Mouse (Mus musculus): ENCODE data around the gene Mrps27. TPM values are rescaled to one million over a fixed set of nuclear protein-coding genes. Genes with fewer than 3 reads are reported as not detected.

Mrps27 gene
- total RNA-seq (2014; rRNA removed) (16.2 and 17.5 TPM in 2 replicates), polyA plus RNA-seq (2015; fragmentation: Nextera tagmentation; extraction: Ambion mirVana) (41.3 and 41.7 TPM in 2 replicates)

DNA sequence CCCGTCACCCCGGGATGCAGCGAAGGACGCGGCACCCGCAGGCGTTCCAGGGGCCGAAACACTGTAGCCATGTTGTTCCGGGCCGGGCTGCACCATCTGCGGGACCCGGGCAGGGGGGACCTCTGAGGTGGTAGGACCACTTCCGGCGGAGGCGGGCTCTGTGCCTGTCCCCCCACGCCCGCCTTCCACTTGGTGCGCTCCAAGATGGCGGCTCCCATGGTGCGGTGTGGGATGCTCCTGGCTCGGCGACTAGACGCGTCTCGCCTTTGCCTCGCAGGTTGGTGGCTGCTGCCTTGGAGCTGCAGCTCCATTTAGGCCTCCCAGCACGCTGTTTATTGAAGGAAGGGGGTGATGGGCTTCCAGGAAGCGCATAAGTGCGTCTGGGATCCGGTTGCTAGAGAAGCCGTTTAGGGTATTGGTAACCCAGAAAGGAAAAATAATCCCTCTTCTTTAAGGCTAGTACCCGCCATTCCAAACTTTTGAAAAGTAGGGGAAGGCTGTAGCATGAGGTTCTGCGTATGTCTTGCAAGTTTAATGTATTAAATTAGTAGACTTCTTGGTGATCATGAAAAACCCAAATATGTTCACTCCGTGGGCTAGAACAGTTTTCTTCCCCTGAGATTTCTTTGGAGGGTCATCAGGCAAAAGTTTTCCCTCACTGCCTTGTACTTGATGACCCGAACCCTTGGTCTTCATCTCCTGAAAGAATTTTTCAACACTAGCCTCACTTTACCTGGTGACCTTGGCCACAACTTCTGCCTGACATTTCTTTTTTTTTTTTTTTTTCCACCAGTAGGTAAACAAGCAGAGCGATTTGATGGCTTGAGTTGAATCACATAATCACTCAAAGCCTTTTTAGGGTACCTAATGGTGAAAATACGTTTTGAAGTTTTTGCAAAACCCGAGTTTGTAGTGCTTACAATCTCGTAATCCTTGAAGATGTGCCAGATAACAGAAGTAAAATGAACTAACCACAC lies at the start of gene Mrps27, which contains the start of gene Ptcd2:
Gene Mrps27 (plus strand): TSS at position 188 of the 977 bp plus-strand sequence.
Gene Ptcd2 (minus strand): TSS at position 107 of the 977 bp plus-strand sequence.
- H3K27ac ChIP-seq = peak within 1 kb of the TSS; percentile 92
- no peaks in the 10 kb centered on the region for H3K9me3 ChIP-seq (ENCODE audit: low read length)
- peak within 1 kb of the TSS; percentile 89 for H3K9ac ChIP-seq (replicated peaks; ENCODE audit: low read length)
- ATAC-seq (peak; percentile 99), DNase-seq (ENCODE audit: low spot score) (peak; percentile 97)
- no peaks in the 10 kb centered on the region for H3K27me3 ChIP-seq (ENCODE audit: insufficient read depth, low read length)
- H3K4me3 ChIP-seq (ENCODE audit: low read length) = peak within 1 kb of the TSS; percentile 91
- H3K4me2 ChIP-seq (ENCODE audit: low read depth, low read length) = peak within 1 kb of the TSS; percentile 80
- peaks cover 4% of the 10 kb centered on the region for H3K4me1 ChIP-seq (ENCODE audit: insufficient read depth, low read length)
- peaks cover 23% of the 10 kb centered on the region for H3K36me3 ChIP-seq (ENCODE audit: insufficient read depth, low read length)
- no peak for TF ChIP-seq CTCF (IDR thresholded peaks at IDR 0.05; ENCODE audit: low read depth)
- 4% methylated on average over 39 of the region's 39 CpGs for WGBS

DNA sequence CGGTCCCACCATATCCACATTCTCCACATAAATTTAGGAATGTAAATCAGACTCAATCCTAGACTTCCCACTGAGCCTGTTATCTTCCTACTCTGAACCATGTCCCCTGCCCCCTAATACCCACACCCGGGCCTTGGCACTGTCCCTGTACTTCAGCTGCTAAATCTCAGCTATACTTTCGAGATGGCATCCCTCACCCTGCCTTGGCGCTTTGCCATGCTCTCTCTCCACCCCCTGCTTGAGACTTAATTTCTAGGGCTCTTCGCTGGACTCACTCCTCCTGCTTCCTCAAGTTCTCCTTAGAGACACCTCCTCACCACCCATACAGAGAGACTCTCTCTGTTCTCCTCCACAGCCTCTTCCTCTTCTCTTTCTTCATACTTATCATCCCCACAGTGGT lies 44.7 kb upstream of the Mrps27 start:
- no peak overlapping the region for H3K4me3 ChIP-seq (ENCODE audit: low read length)
- H3K9ac ChIP-seq (replicated peaks; ENCODE audit: low read length) = no peak overlapping the region
- TF ChIP-seq CTCF (IDR thresholded peaks at IDR 0.05; ENCODE audit: low read depth) = no peak
- 0 out of 2 replicates have a peak, but pooled peaks cover 7% of the 10 kb centered on the region for H3K4me1 ChIP-seq (ENCODE audit: insufficient read depth, low read length)
- no peaks in the 10 kb centered on the region for H3K9me3 ChIP-seq (ENCODE audit: low read length)
- no peak overlapping the region for H3K4me2 ChIP-seq (ENCODE audit: low read depth, low read length)
- H3K27me3 ChIP-seq (ENCODE audit: insufficient read depth, low read length) = no peaks in the 10 kb centered on the region
- H3K27ac ChIP-seq = no peak overlapping the region
- no peak for ATAC-seq
- H3K36me3 ChIP-seq (ENCODE audit: insufficient read depth, low read length) = no peaks in the 10 kb centered on the region
- 70% methylated on average over 5 of the region's 5 CpGs for WGBS
- no peak for DNase-seq (ENCODE audit: low spot score)

DNA sequence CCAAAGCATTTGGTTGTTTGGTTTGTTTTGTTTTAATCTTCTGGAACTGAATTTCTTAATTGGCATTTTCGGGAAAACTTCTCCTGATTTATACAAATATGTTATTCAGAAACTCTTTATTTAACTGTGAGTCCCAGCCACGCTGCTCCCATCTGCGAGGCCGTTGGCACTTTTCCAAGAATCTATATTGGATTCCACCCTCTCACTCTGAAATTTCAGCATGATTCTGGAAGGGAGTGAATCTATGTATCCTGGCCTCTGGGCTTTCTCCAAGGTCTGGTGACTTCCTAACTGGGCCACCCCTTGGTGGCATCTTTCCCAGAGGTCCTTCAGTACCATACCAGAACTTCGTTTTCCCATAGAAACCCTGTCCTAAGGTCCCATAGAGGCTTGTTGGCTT lies 40.7 kb upstream of the Mrps27 start:
- no peak overlapping the region for H3K9ac ChIP-seq (replicated peaks; ENCODE audit: low read length)
- 38% methylated on average over 5 of the region's 5 CpGs for WGBS
- H3K9me3 ChIP-seq (ENCODE audit: low read length) = no peaks in the 10 kb centered on the region
- TF ChIP-seq CTCF (IDR thresholded peaks at IDR 0.05; ENCODE audit: low read depth) = no peak
- H3K4me1 ChIP-seq (ENCODE audit: insufficient read depth, low read length) = 0 out of 2 replicates have a peak, but pooled peaks cover 7% of the 10 kb centered on the region
- no peaks in the 10 kb centered on the region for H3K36me3 ChIP-seq (ENCODE audit: insufficient read depth, low read length)
- H3K4me2 ChIP-seq (ENCODE audit: low read depth, low read length) = no peak overlapping the region
- no peaks in the 10 kb centered on the region for H3K27me3 ChIP-seq (ENCODE audit: insufficient read depth, low read length)
- DNase-seq (ENCODE audit: low spot score) (peak; percentile 56), ATAC-seq (no peak)
- H3K27ac ChIP-seq = no peak overlapping the region
- no peak overlapping the region for H3K4me3 ChIP-seq (ENCODE audit: low read length)

DNA sequence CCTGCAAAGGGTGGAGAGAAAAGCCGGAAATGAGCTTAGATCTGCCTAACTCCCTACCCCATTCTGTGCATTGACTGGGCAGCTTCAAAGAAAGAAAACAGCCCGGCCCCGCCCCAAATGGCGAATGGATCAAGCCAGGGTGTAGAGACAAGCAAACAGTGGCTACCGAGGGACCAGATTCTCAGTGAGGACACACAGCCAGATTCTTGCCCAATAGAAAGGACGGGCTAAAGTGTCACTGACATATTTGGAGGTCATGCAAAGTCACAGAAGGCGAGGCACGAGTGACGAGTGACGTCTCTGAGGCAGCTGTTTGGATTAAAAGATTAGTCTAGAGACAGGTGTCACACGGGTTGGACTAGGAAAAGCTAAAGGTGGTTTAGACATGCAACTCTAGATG lies 40.2 kb upstream of the Mrps27 start:
- no peak for DNase-seq (ENCODE audit: low spot score)
- Histone ChIP-seq H3K27me3 (ENCODE audit: insufficient read depth, low read length) (no peaks in the 10 kb centered on the region), H3K4me1 (ENCODE audit: insufficient read depth, low read length) (0 out of 2 replicates have a peak, but pooled peaks cover 7% of the 10 kb centered on the region), H3K9me3 (ENCODE audit: low read length) (no peaks in the 10 kb centered on the region), H3K4me2 (ENCODE audit: low read depth, low read length) (no peak overlapping the region), H3K9ac (replicated peaks; ENCODE audit: low read length) (no peak overlapping the region), H3K27ac (no peak overlapping the region), H3K36me3 (ENCODE audit: insufficient read depth, low read length) (no peaks in the 10 kb centered on the region), H3K4me3 (ENCODE audit: low read length) (no peak overlapping the region)
- TF ChIP-seq CTCF (IDR thresholded peaks at IDR 0.05; ENCODE audit: low read depth) = no peak
- ATAC-seq = no peak
- WGBS = 68% methylated on average over 11 of the region's 11 CpGs

DNA sequence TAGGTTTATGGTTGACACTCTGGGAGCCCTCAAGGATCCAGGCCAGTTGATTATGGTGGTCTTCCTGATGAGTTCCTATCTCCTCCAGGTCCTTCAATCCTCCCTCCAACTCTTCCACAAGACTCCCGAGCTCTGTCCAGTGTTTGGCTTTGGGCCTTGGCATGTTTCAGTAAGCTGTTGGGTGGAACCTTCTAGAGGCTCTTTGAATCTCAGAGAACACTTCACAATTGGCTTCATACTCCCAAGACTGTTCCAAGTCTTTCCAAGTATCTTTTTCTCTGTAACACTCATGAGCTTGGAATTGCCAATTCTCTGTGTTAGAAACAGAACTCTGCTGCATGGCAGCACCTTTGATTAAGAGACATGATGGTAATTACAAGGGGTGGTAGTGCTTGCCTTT lies 39.4 kb upstream of the Mrps27 start:
- ATAC-seq (no peak), DNase-seq (ENCODE audit: low spot score) (no peak)
- no peak overlapping the region for H3K4me3 ChIP-seq (ENCODE audit: low read length)
- no peaks in the 10 kb centered on the region for H3K9me3 ChIP-seq (ENCODE audit: low read length)
- H3K4me2 ChIP-seq (ENCODE audit: low read depth, low read length) = no peak overlapping the region
- no peak overlapping the region for H3K27ac ChIP-seq
- 79% methylated on average over 1 of the region's 1 CpGs for whole genome bisulfite sequencing
- H3K36me3 ChIP-seq (ENCODE audit: insufficient read depth, low read length) = no peaks in the 10 kb centered on the region
- TF ChIP-seq CTCF (IDR thresholded peaks at IDR 0.05; ENCODE audit: low read depth) = no peak
- H3K4me1 ChIP-seq (ENCODE audit: insufficient read depth, low read length) = 0 out of 2 replicates have a peak, but pooled peaks cover 7% of the 10 kb centered on the region
- no peak overlapping the region for H3K9ac ChIP-seq (replicated peaks; ENCODE audit: low read length)
- no peaks in the 10 kb centered on the region for H3K27me3 ChIP-seq (ENCODE audit: insufficient read depth, low read length)

DNA sequence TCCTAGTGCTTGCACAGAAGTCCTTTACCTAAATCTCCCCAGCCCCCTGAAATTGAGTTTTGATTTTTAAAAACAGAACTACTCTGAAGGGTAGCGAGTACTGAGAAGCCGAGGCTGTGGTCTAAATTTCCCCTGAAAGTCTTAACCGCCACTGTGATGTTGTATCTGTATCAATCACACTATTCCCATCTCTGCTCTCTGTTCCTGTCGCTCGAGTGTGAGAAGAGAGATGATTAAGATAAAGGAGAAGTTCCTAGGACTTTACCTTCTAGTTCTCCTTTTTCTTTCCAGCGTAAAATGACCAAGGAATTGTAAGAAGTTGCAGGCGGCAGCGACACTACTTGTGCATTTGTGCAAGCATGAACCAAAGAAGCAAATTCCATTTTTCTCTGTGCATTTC lies 38.4 kb upstream of the Mrps27 start:
- DNase-seq (ENCODE audit: low spot score) = no peak
- Histone ChIP-seq H3K9ac (replicated peaks; ENCODE audit: low read length) (no peak overlapping the region), H3K36me3 (ENCODE audit: insufficient read depth, low read length) (no peaks in the 10 kb centered on the region), H3K27ac (no peak overlapping the region), H3K4me2 (ENCODE audit: low read depth, low read length) (no peak overlapping the region), H3K9me3 (ENCODE audit: low read length) (no peaks in the 10 kb centered on the region), H3K27me3 (ENCODE audit: insufficient read depth, low read length) (no peaks in the 10 kb centered on the region), H3K4me3 (ENCODE audit: low read length) (no peak overlapping the region), H3K4me1 (ENCODE audit: insufficient read depth, low read length) (0 out of 2 replicates have a peak, but pooled peaks cover 7% of the 10 kb centered on the region)
- WGBS = 87% methylated on average over 8 of the region's 8 CpGs
- TF ChIP-seq CTCF (IDR thresholded peaks at IDR 0.05; ENCODE audit: low read depth) = no peak
- no peak for ATAC-seq

Measured in hindbrain, postnatal 0 days (tissue).